Mouse (Mus musculus) liver, embryonic 14.5 days (tissue): ENCODE measurements around the gene Myrfl.

Source experiments
- CTCF ChIP-seq: IDR thresholded peaks from 2 replicates; pipeline ENCODE4 v1.5.1; 2016; ENCODE audit warnings: antibody characterized with exemption, low read depth, control low read depth
- EP300 ChIP-seq: IDR thresholded peaks from 2 replicates; pipeline ENCODE4 v1.6.1; 2016; ENCODE audit warnings: antibody characterized with exemption, low read depth

GRCm38 (mm10) chr10:116789096-116789495 lies 107.6 kb downstream of the Myrfl start:
- TF ChIP-seq CTCF, result peak; percentile 48; the same call in 1 of the 2 replicates
- no peak for TF ChIP-seq EP300
